Mouse (Mus musculus): ENCODE measurements around the gene Efcab12.

DNA sequence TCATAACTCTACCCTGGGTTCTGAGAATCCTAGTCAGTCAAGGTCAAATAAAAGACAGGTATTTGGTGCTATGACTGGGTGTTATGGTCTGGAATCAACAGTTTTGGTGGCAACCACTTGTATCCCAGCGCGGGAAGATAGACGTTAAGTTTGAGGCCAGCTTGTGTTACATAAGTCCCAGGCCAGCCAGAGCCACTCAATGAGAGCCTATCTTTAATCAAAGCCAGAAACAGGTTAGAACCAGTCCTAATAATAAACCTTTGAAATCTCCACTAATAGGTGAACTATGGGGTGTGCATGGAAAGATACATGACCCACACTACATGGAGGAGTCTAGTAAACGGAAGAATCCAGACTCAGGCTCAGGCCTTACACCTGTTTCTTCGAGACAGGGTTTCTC lies 533 bp upstream of the Efcab12 start:
- no peak for TF ChIP-seq CTCF (conservative IDR thresholded peaks at IDR 0.05; ENCODE audit: low read length)
- no peak for TF ChIP-seq POU5F1 (IDR thresholded peaks at IDR 0.05; ENCODE audit: borderline replicate concordance, low read length)
- no peak for TF ChIP-seq NANOG (IDR thresholded peaks at IDR 0.05; ENCODE audit: borderline replicate concordance, low read length)

Data from E14TG2a.4 (cell line).